Mouse (Mus musculus): Measurements from ENCODE around the gene Mlf2. TPM values are rescaled to one million over a fixed set of nuclear protein-coding genes. Genes with fewer than 3 reads are reported as not detected.

The Mlf2 gene
- polyA plus RNA-seq, 1 experiment from 2014 or later = 129 TPM

- H3K27me3 ChIP-seq = no peaks in the 10 kb centered on the region
- H3K27ac ChIP-seq = no peak overlapping the region
- no peak overlapping the region for H3K4me3 ChIP-seq (replicated peaks)
- 88% methylated on average over 1 of the region's 1 CpGs for WGBS (ENCODE audit: insufficient replicate concordance)
- no peak overlapping the region for H3K9ac ChIP-seq
- no peak overlapping the region for H3K4me2 ChIP-seq
- H3K36me3 ChIP-seq = peaks cover 22% of the 10 kb centered on the region
- no peaks in the 10 kb centered on the region for H3K9me3 ChIP-seq (replicated peaks)
- no peaks in the 10 kb centered on the region for H3K4me1 ChIP-seq (replicated peaks)
- ATAC-seq (ENCODE audit: low read depth) = no peak
- DNase-seq = no peak
Measured at GRCm38 (mm10) chr6:124941679-124942078, 10.5 kb downstream of the Mlf2 start.

- H3K4me3 ChIP-seq (replicated peaks) = no peak overlapping the region
- no peak overlapping the region for H3K27ac ChIP-seq
- DNase-seq (no peak), ATAC-seq (ENCODE audit: low read depth) (no peak)
- no peaks in the 10 kb centered on the region for H3K9me3 ChIP-seq (replicated peaks)
- no peaks in the 10 kb centered on the region for H3K27me3 ChIP-seq
- WGBS (ENCODE audit: insufficient replicate concordance) = 72% methylated on average over 3 of the region's 3 CpGs
- H3K36me3 ChIP-seq = peaks cover 5% of the 10 kb centered on the region
- H3K4me2 ChIP-seq = no peak overlapping the region
- no peak overlapping the region for H3K9ac ChIP-seq
- H3K4me1 ChIP-seq (replicated peaks) = no peaks in the 10 kb centered on the region
Measured at GRCm38 (mm10) chr6:124943526-124943925, 12.3 kb downstream of the Mlf2 start.

GRCm38 (mm10) chr6:124953991-124954715 lies 23.0 kb downstream of the Mlf2 start:
- Histone ChIP-seq H3K27ac (no peak overlapping the region), H3K9me3 (replicated peaks) (peaks cover 9% of the 10 kb centered on the region; the same call in 1 of the 2 replicates), H3K36me3 (peaks cover 35% of the 10 kb centered on the region), H3K9ac (no peak overlapping the region), H3K27me3 (no peaks in the 10 kb centered on the region), H3K4me2 (no peak overlapping the region), H3K4me1 (replicated peaks) (no peaks in the 10 kb centered on the region), H3K4me3 (replicated peaks) (no peak overlapping the region)
- 75% methylated on average over 2 of the region's 2 CpGs for WGBS (ENCODE audit: insufficient replicate concordance)
- DNase-seq = no peak
- ATAC-seq (ENCODE audit: low read depth) = no peak

- no peak for DNase-seq
- Histone ChIP-seq H3K9me3 (replicated peaks) (peaks cover 9% of the 10 kb centered on the region; the same call in 1 of the 2 replicates), H3K9ac (no peak overlapping the region), H3K27ac (no peak overlapping the region), H3K36me3 (peaks cover 46% of the 10 kb centered on the region), H3K4me1 (replicated peaks) (no peaks in the 10 kb centered on the region), H3K4me2 (no peak overlapping the region), H3K27me3 (no peaks in the 10 kb centered on the region), H3K4me3 (replicated peaks) (no peak overlapping the region)
- no peak for ATAC-seq (ENCODE audit: low read depth)
- 82% methylated on average over 4 of the region's 4 CpGs for WGBS (ENCODE audit: insufficient replicate concordance)
Measured at GRCm38 (mm10) chr6:124955212-124955611, 24.0 kb downstream of the Mlf2 start.

- Histone ChIP-seq H3K4me1 (replicated peaks) (no peaks in the 10 kb centered on the region), H3K9me3 (replicated peaks) (no peaks in the 10 kb centered on the region), H3K4me2 (no peak overlapping the region), H3K27ac (no peak overlapping the region), H3K4me3 (replicated peaks) (no peak overlapping the region), H3K9ac (no peak overlapping the region), H3K36me3 (peaks cover 71% of the 10 kb centered on the region), H3K27me3 (no peaks in the 10 kb centered on the region)
- ATAC-seq (ENCODE audit: low read depth) = no peak
- WGBS (ENCODE audit: insufficient replicate concordance) = 70% methylated on average over 3 of the region's 3 CpGs
- no peak for DNase-seq
Measured at GRCm38 (mm10) chr6:124958127-124958526, 26.9 kb downstream of the Mlf2 start.

- ATAC-seq (ENCODE audit: low read depth) (no peak), DNase-seq (no peak)
- no peak overlapping the region for H3K4me2 ChIP-seq
- H3K4me1 ChIP-seq (replicated peaks) = peaks cover 16% of the 10 kb centered on the region
- WGBS (ENCODE audit: insufficient replicate concordance) = 84% methylated on average over 13 of the region's 13 CpGs
- no peak overlapping the region for H3K4me3 ChIP-seq (replicated peaks)
- no peaks in the 10 kb centered on the region for H3K27me3 ChIP-seq
- no peak overlapping the region for H3K9ac ChIP-seq
- no peak overlapping the region for H3K27ac ChIP-seq
- no peaks in the 10 kb centered on the region for H3K9me3 ChIP-seq (replicated peaks)
- H3K36me3 ChIP-seq = peaks cover 71% of the 10 kb centered on the region
Measured at GRCm38 (mm10) chr6:124959960-124960359, 28.8 kb downstream of the Mlf2 start.

- no peak for ATAC-seq (ENCODE audit: low read depth)
- Histone ChIP-seq H3K4me2 (no peak overlapping the region), H3K36me3 (peaks cover 63% of the 10 kb centered on the region), H3K27me3 (no peaks in the 10 kb centered on the region), H3K27ac (no peak overlapping the region), H3K4me1 (replicated peaks) (peaks cover 22% of the 10 kb centered on the region), H3K9ac (no peak overlapping the region; the same call in 1 of the 2 replicates), H3K4me3 (replicated peaks) (no peak overlapping the region), H3K9me3 (replicated peaks) (no peaks in the 10 kb centered on the region)
- 90% methylated on average over 12 of the region's 12 CpGs for WGBS (ENCODE audit: insufficient replicate concordance)
- DNase-seq = no peak
Measured at GRCm38 (mm10) chr6:124961021-124961420, 29.8 kb downstream of the Mlf2 start.

GRCm38 (mm10) chr6:124964638-124965037 lies 33.5 kb downstream of the Mlf2 start:
- Histone ChIP-seq H3K36me3 (peaks cover 39% of the 10 kb centered on the region), H3K4me1 (replicated peaks) (peaks cover 33% of the 10 kb centered on the region), H3K4me3 (replicated peaks) (peak overlapping the region; percentile 76), H3K27ac (peak overlapping the region; percentile 78), H3K27me3 (no peaks in the 10 kb centered on the region), H3K4me2 (peak overlapping the region; percentile 87), H3K9me3 (replicated peaks) (peaks cover 3% of the 10 kb centered on the region; the same call in 1 of the 2 replicates), H3K9ac (peak overlapping the region; percentile 85)
- DNase-seq = peak; percentile 9
- ATAC-seq (ENCODE audit: low read depth) = 0 out of 2 replicates have a peak, but pooled peaks have one; percentile 9
- 10% methylated on average over 16 of the region's 16 CpGs for WGBS (ENCODE audit: insufficient replicate concordance)

- Histone ChIP-seq H3K4me1 (replicated peaks) (peaks cover 33% of the 10 kb centered on the region), H3K4me3 (replicated peaks) (peak within 1 kb of the TSS; percentile 76), H3K36me3 (peaks cover 34% of the 10 kb centered on the region), H3K27ac (peak within 1 kb of the TSS; percentile 78), H3K9me3 (replicated peaks) (peaks cover 3% of the 10 kb centered on the region; the same call in 1 of the 2 replicates), H3K4me2 (peak within 1 kb of the TSS; percentile 87), H3K27me3 (no peaks in the 10 kb centered on the region), H3K9ac (peak within 1 kb of the TSS; percentile 85)
- ATAC-seq (ENCODE audit: low read depth) = peak; percentile 94
- under 1% methylated on average over 68 of the region's 68 CpGs for WGBS (ENCODE audit: insufficient replicate concordance)
- peak; percentile 91 for DNase-seq
Measured at GRCm38 (mm10) chr6:124965088-124965719, 34.0 kb downstream of the Mlf2 start, which contains the start of gene Cops7a. Gene Cops7a, minus strand, starts transcription at chr6:124965538.

- Histone ChIP-seq H3K9me3 (replicated peaks) (peaks cover 3% of the 10 kb centered on the region; the same call in 1 of the 2 replicates), H3K27me3 (0 out of 2 replicates have a peak, but pooled peaks cover 4% of the 10 kb centered on the region), H3K4me3 (replicated peaks) (peak overlapping the region; percentile 76), H3K9ac (peak overlapping the region; percentile 85), H3K4me2 (peak overlapping the region; percentile 87), H3K27ac (peak overlapping the region; percentile 78), H3K4me1 (replicated peaks) (peaks cover 33% of the 10 kb centered on the region), H3K36me3 (peaks cover 29% of the 10 kb centered on the region)
- 4% methylated on average over 15 of the region's 15 CpGs for WGBS (ENCODE audit: insufficient replicate concordance)
- DNase-seq (no peak), ATAC-seq (ENCODE audit: low read depth) (no peak)
Measured at GRCm38 (mm10) chr6:124965747-124966146, 34.6 kb downstream of the Mlf2 start.

GRCm38 (mm10) chr6:124966466-124967118 lies 35.4 kb downstream of the Mlf2 start:
- Histone ChIP-seq H3K4me1 (replicated peaks) (peaks cover 33% of the 10 kb centered on the region), H3K27me3 (0 out of 2 replicates have a peak, but pooled peaks cover 4% of the 10 kb centered on the region), H3K27ac (no peak overlapping the region), H3K9ac (peak overlapping the region; percentile 85), H3K9me3 (replicated peaks) (peaks cover 3% of the 10 kb centered on the region; the same call in 1 of the 2 replicates), H3K4me2 (peak overlapping the region; percentile 87), H3K36me3 (peaks cover 21% of the 10 kb centered on the region), H3K4me3 (replicated peaks) (peak overlapping the region; percentile 76)
- DNase-seq = no peak
- 96% methylated on average over 7 of the region's 7 CpGs for WGBS (ENCODE audit: insufficient replicate concordance)
- ATAC-seq (ENCODE audit: low read depth) = no peak

Measured in liver, embryonic 13.5 days (tissue).